Mouse (Mus musculus) bone marrow, adult 2 months (tissue): ENCODE results near the gene Cc2d2a. TPM values are rescaled to one million over a fixed set of nuclear protein-coding genes. Genes with fewer than 3 reads are reported as not detected.

ENCODE experiments used
- H3K27ac ChIP-seq: fragments of 200-500 bp; 2 replicates; pipeline ENCODE4 v1.5.1; 2012; ENCODE audit warnings: low read depth, mild to moderate bottlenecking, control low read depth, inconsistent platforms, low read length; ENCODE audit not compliant: control insufficient read depth, poor library complexity, insufficient read depth
- H3K4me1 ChIP-seq: fragments of 200-500 bp; 2 replicates; pipeline ENCODE4 v1.6.1; 2011; ENCODE audit warnings: low read length; ENCODE audit not compliant: control insufficient read depth, insufficient read depth
- H3K4me3 ChIP-seq: fragments of 200-500 bp; replicated peaks from 2 replicates; pipeline ENCODE3; 2011; ENCODE audit warnings: mild to moderate bottlenecking, low read depth, low read length, control low read depth; ENCODE audit not compliant: control insufficient read depth
- CTCF ChIP-seq: fragments of 200-500 bp; IDR thresholded peaks from 2 replicates; pipeline ENCODE4 v1.5.1; 2011; ENCODE audit warnings: low read length, control low read depth; ENCODE audit not compliant: control insufficient read depth, insufficient read depth
- POLR2A ChIP-seq: fragments of 200-500 bp; IDR thresholded peaks from 2 replicates; pipeline ENCODE4 v1.6.1; 2011; ENCODE audit warnings: low read depth, mild to moderate bottlenecking, control low read depth, low read length, borderline replicate concordance; ENCODE audit not compliant: control insufficient read depth
- WGBS: fragments of 180-500 bp; shearing (Covaris S2); methylation state at CpG from one replicate; pipeline ENCODE4 v1.1.7; 2018; 5-methylcytosine and 5-hydroxymethylcytosine counted together
- polyA plus RNA-seq: library from polyadenylated mRNA; stranded (reverse); fragments of >200 nt; gene quantifications from 2 replicates; pipeline ENCODE4 v1.2.4, GENCODE M21; 2011; ENCODE audit warnings: low replicate concordance; ENCODE audit not compliant: missing spikeins, insufficient read depth, insufficient read length

Gene Cc2d2a
- polyA plus RNA-seq = 0.45 and 1.1 TPM in 2 replicates

GRCm38 (mm10) chr5:43661997-43662961 is at the start of gene Cc2d2a:
Cc2d2a (plus strand) TSS chr5:43662346.
- Histone ChIP-seq H3K4me1 (no peaks in the 10 kb centered on the region), H3K27ac (no peak within 1 kb of the TSS), H3K4me3 (peak within 1 kb of the TSS; percentile 16)
- WGBS = 17% methylated on average over 19 of the region's 19 CpGs
- TF ChIP-seq POLR2A (no peak), CTCF (no peak)

GRCm38 (mm10) chr5:43621575-43622299 is 40.4 kb upstream of the Cc2d2a start:
- Histone ChIP-seq H3K27ac (no peak overlapping the region), H3K4me1 (no peaks in the 10 kb centered on the region), H3K4me3 (no peak overlapping the region)
- WGBS = 66% methylated on average over 7 of the region's 7 CpGs
- TF ChIP-seq CTCF (no peak), POLR2A (no peak)

- TF ChIP-seq POLR2A = no peak
- no peak for TF ChIP-seq CTCF
- H3K4me1 ChIP-seq = no peaks in the 10 kb centered on the region
- no peak overlapping the region for H3K4me3 ChIP-seq
- WGBS = 66% methylated on average over 4 of the region's 4 CpGs
- no peak overlapping the region for H3K27ac ChIP-seq
Measured at GRCm38 (mm10) chr5:43625407-43625806, 36.7 kb upstream of the Cc2d2a start.

GRCm38 (mm10) chr5:43634071-43634601 is 28.0 kb upstream of the Cc2d2a start:
- H3K4me1 ChIP-seq = no peaks in the 10 kb centered on the region
- no peak overlapping the region for H3K27ac ChIP-seq
- 72% methylated on average over 5 of the region's 5 CpGs for WGBS
- TF ChIP-seq CTCF (no peak), POLR2A (no peak)
- H3K4me3 ChIP-seq = no peak overlapping the region

GRCm38 (mm10) chr5:43634602-43635081 is 27.5 kb upstream of the Cc2d2a start:
- Histone ChIP-seq H3K4me1 (no peaks in the 10 kb centered on the region), H3K27ac (no peak overlapping the region), H3K4me3 (no peak overlapping the region)
- TF ChIP-seq CTCF (no peak), POLR2A (no peak)
- 26% methylated on average over 9 of the region's 9 CpGs for WGBS

GRCm38 (mm10) chr5:43645020-43645419 is 17.1 kb upstream of the Cc2d2a start:
- H3K27ac ChIP-seq = no peak overlapping the region
- 82% methylated on average over 4 of the region's 4 CpGs for WGBS
- H3K4me1 ChIP-seq = no peaks in the 10 kb centered on the region
- TF ChIP-seq POLR2A = no peak
- no peak for TF ChIP-seq CTCF
- no peak overlapping the region for H3K4me3 ChIP-seq

GRCm38 (mm10) chr5:43647098-43647774 is 14.9 kb upstream of the Cc2d2a start:
- TF ChIP-seq CTCF (no peak), POLR2A (no peak)
- Histone ChIP-seq H3K4me1 (no peaks in the 10 kb centered on the region), H3K27ac (no peak overlapping the region), H3K4me3 (no peak overlapping the region)
- 81% methylated on average over 12 of the region's 12 CpGs for WGBS

GRCm38 (mm10) chr5:43661498-43661897 is 648 bp upstream of the Cc2d2a start:
- 87% methylated on average over 3 of the region's 3 CpGs for WGBS
- Histone ChIP-seq H3K4me3 (no peak overlapping the region), H3K27ac (no peak overlapping the region), H3K4me1 (no peaks in the 10 kb centered on the region)
- TF ChIP-seq CTCF (no peak), POLR2A (no peak)
